Mouse (Mus musculus) testis, adult 2 months (tissue): ENCODE results near the gene Fig4. TPM values are rescaled to one million over a fixed set of nuclear protein-coding genes. Genes with fewer than 3 reads are reported as not detected.
A peak's percentile ranks its signal among the peaks of the same experiment; 100 is the strongest.

ENCODE experiments used
- H3K27ac ChIP-seq: fragments of 200-500 bp; 2 replicates; pipeline ENCODE4 v1.5.1; 2012; ENCODE audit warnings: low read depth, low read length; ENCODE audit not compliant: control insufficient read depth, insufficient read depth
- H3K27me3 ChIP-seq: fragments of 200-500 bp; 2 replicates; pipeline ENCODE4 v1.6.1; 2012; ENCODE audit warnings: mild to moderate bottlenecking, low read length, moderate library complexity; ENCODE audit not compliant: control insufficient read depth, insufficient read depth
- H3K36me3 ChIP-seq: fragments of 200-500 bp; 2 replicates; pipeline ENCODE4 v1.6.1; 2012; ENCODE audit warnings: mild to moderate bottlenecking, low read length; ENCODE audit not compliant: control insufficient read depth, insufficient read depth
- H3K4me1 ChIP-seq: fragments of 200-500 bp; 2 replicates; pipeline ENCODE4 v1.6.1; 2012; ENCODE audit warnings: low read length; ENCODE audit not compliant: control insufficient read depth, insufficient read depth
- H3K4me3 ChIP-seq: fragments of 200-500 bp; 2 replicates; pipeline ENCODE4 v1.5.1; 2012; ENCODE audit warnings: low read depth, mild to moderate bottlenecking, low read length, moderate library complexity, mixed read lengths; ENCODE audit not compliant: control insufficient read depth
- CTCF ChIP-seq: fragments of 200-500 bp; IDR thresholded peaks from 2 replicates; pipeline ENCODE4 v1.5.1; 2012; ENCODE audit warnings: low read depth, mild to moderate bottlenecking, inconsistent platforms, low read length, moderate library complexity; ENCODE audit not compliant: control insufficient read depth, insufficient read depth, insufficient replicate concordance
- POLR2A ChIP-seq: fragments of 200-500 bp; IDR thresholded peaks from 2 replicates; pipeline ENCODE4 v1.6.1; 2012; ENCODE audit warnings: low read depth, mild to moderate bottlenecking, inconsistent platforms, low read length, moderate library complexity; ENCODE audit not compliant: control insufficient read depth
- polyA plus RNA-seq: library from polyadenylated mRNA; depleted of rRNA; stranded (reverse); fragments of >200 nt; gene quantifications from 2 replicates; pipeline ENCODE4 v1.2.3, GENCODE M21; 2012

Gene Fig4
- polyA plus RNA-seq, 1 experiment: 10.3 TPM

DNA sequence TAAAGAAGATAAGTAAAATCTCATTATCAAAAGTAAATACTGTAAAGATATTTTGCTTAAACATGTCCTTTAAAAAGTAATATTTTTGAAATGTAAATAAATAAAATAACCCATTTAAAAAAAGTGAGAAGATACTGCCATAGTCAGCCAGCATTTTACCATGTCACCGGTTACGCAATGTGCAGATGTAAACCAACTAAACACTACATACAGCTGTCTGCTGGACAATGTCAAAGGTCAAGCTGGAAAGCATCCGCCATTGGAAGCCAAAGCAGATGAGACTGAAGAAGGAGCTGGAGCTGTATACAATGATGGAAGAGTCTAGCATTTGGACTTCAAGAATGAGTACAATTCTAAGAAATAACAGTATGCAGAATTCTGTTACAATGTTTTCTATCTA is 15.4 kb downstream of the Fig4 start:
- TF ChIP-seq CTCF: no peak
- no peak for TF ChIP-seq POLR2A
- no peak overlapping the region for H3K4me3 ChIP-seq
- H3K27ac ChIP-seq: no peak overlapping the region
- H3K4me1 ChIP-seq: peaks cover 7% of the 10 kb centered on the region
- H3K27me3 ChIP-seq: no peaks in the 10 kb centered on the region
- no peaks in the 10 kb centered on the region for H3K36me3 ChIP-seq

DNA sequence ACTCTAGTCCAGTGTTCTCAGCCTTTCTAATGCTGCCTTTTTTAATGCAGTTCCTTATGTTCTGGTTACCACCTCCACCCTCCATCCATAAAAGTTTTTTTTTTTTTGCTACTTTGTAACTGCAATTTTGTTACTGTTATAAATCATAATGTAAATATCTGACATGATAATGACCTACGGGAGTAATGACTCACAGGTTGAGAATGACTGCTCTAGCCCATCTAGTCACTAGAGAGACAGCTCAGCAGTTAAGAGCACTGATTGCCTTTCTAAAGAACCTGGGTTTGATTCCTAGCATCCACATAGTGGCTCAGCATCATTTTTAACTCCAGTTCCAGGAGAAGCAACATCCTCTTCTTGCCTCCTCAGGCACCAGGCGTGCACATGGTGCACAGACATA is 21.0 kb downstream of the Fig4 start:
- Histone ChIP-seq H3K27ac (no peak overlapping the region), H3K27me3 (no peaks in the 10 kb centered on the region), H3K4me1 (no peaks in the 10 kb centered on the region), H3K4me3 (no peak overlapping the region), H3K36me3 (no peaks in the 10 kb centered on the region)
- TF ChIP-seq POLR2A: no peak
- no peak for TF ChIP-seq CTCF

DNA sequence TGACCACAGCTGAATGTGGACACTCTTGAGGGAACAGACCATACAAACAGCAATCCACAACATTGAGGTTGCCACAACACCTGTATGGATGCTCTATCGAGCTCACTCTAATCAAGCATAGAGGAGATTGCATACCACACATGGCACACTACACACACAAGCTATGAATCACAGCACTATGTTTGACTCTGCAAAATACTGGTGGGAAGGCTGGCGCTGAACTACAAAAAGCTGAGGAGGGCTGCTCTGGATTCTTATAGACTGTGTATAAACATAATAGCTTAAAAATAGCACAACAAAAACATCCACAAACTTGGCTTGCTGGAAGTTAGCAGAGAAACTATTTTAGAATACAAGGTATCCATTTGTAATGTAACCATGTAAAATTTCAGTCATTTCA is 22.3 kb downstream of the Fig4 start:
- Histone ChIP-seq H3K27me3 (no peaks in the 10 kb centered on the region), H3K36me3 (no peaks in the 10 kb centered on the region), H3K4me1 (no peaks in the 10 kb centered on the region), H3K27ac (no peak overlapping the region), H3K4me3 (no peak overlapping the region)
- TF ChIP-seq CTCF: no peak

DNA sequence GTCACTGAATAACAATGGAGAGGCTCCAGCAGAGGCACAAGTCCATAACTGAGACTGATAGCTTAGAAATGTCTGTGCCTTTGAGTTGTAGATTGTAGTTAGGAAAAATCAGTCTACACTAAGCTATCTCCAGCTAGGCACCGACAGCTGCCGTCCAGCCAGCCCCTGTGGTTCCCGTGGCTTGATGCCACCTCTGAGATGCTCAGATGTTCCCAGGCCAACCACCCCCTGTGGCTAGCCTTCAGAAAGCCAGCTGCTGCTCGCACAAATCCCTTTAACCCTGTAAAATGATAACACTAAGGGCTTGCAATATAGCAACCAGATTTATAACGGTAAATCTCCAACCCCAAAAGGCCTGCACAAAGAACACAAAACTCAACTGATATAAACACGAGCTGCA is 22.9 kb downstream of the Fig4 start:
- TF ChIP-seq CTCF (no peak), POLR2A (no peak)
- Histone ChIP-seq H3K36me3 (no peaks in the 10 kb centered on the region), H3K27ac (no peak overlapping the region), H3K4me1 (no peaks in the 10 kb centered on the region), H3K27me3 (no peaks in the 10 kb centered on the region), H3K4me3 (no peak overlapping the region)

DNA sequence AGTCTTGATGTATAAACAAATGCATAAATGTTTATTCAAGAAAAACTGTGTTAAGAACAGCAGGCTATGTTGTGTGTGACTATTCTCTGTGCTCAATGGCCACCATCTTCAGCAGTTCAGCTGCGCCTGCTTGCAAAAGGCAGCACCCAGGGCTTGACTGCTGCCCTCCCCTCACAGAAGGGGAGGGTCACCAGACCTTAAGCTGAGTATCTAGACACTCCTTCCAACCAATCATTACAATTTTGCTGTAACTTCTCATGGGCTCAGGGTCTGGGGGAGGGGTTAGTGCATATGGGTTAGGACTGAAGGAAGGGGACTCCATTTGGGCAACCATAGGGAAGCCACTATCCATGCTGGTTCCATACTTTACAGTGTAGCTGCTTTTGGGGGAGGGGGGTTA is 24.3 kb downstream of the Fig4 start:
- Histone ChIP-seq H3K4me3 (no peak overlapping the region), H3K4me1 (no peaks in the 10 kb centered on the region), H3K27ac (no peak overlapping the region), H3K27me3 (no peaks in the 10 kb centered on the region), H3K36me3 (no peaks in the 10 kb centered on the region)
- no peak for TF ChIP-seq CTCF
- TF ChIP-seq POLR2A: no peak

DNA sequence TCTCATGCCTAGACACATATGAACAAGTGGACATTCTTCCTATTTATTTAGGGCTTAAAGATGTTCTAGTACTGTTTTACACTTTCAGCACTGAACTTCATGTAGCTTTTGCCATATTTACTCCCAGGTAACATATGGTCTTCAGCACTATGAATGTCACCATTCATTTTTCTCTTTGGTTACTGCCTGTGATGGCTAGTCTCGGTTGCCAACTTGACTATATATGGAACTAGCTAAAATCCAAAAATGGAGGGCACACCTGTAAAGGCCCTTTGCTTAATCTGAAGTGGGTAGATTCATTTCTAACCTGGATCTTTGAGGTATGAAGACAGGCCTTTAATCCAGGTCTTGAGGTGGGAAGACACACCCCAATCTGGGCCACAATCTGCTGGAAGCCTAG is 28.2 kb downstream of the Fig4 start:
- no peaks in the 10 kb centered on the region for H3K36me3 ChIP-seq
- no peak for TF ChIP-seq CTCF
- no peak for TF ChIP-seq POLR2A
- H3K27me3 ChIP-seq: no peaks in the 10 kb centered on the region
- H3K4me1 ChIP-seq: no peaks in the 10 kb centered on the region
- no peak overlapping the region for H3K27ac ChIP-seq
- no peak overlapping the region for H3K4me3 ChIP-seq

DNA sequence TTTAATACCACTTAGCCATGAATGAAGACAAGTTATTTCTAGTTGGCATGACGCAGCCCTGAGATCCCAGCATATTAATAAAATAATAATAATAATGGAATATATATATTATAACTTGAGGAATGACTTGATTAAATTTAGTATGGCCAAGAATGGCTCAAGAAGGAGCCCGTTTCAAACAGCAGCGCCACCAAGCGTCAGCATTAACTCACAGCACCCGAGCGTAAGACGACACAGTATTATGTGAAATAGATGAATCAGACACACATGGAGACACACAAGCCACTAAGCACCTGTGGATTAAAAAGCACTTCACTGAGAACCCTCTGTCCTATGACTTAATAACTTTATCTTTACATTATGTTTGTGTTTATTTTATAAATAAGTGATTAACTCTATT is 31.2 kb downstream of the Fig4 start:
- no peaks in the 10 kb centered on the region for H3K4me1 ChIP-seq
- H3K27ac ChIP-seq: no peak overlapping the region
- no peak for TF ChIP-seq POLR2A
- 0 out of 2 replicates have a peak, but pooled peaks have one; percentile 8 for TF ChIP-seq CTCF
- no peak overlapping the region for H3K4me3 ChIP-seq
- H3K36me3 ChIP-seq: no peaks in the 10 kb centered on the region; the same call in 1 of the 2 replicates
- H3K27me3 ChIP-seq: no peaks in the 10 kb centered on the region

DNA sequence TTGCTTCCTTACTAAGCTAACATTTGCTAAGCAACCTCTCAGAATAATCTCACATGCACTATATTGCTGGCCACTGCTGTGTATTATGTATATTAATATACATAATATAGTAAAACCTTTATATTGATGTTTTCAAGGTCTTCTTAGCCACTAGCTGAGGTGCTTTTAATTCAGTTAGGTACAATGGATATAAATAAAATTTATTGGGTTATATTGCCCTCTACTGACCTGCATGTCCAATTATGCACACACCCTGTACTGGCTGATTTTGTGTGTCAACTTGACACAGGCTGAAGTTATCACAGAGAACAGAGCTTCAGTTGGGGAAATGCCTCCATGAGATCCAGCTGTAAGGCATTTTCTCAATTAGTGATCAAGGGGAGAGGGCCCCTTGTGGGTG is 41.2 kb downstream of the Fig4 start:
- TF ChIP-seq POLR2A (no peak), CTCF (no peak)
- H3K4me1 ChIP-seq: no peaks in the 10 kb centered on the region
- no peaks in the 10 kb centered on the region for H3K27me3 ChIP-seq
- no peak overlapping the region for H3K27ac ChIP-seq
- H3K4me3 ChIP-seq: no peak overlapping the region
- peaks cover 1% of the 10 kb centered on the region; the same call in 1 of the 2 replicates for H3K36me3 ChIP-seq
